Mouse (Mus musculus): ENCODE measurements around the gene Efhd2. TPM values are rescaled to one million over a fixed set of nuclear protein-coding genes. Genes with fewer than 3 reads are reported as not detected.

Gene Efhd2
- polyA plus RNA-seq, 1 experiment from 2014 or later: 53.8 TPM

GRCm38 (mm10) chr4:141874111-141874600, 564 bp downstream of the Efhd2 start:
- H3K4me3 ChIP-seq (replicated peaks; ENCODE audit: low read depth, low read length): peak overlapping the region; percentile 72
- 0 out of 2 replicates have a peak, but pooled peaks cover 4% of the 10 kb centered on the region for H3K36me3 ChIP-seq (ENCODE audit: control insufficient read depth, insufficient read depth, low read length)
- H3K9me3 ChIP-seq (ENCODE audit: control insufficient read depth, low read length): no peaks in the 10 kb centered on the region
- DNase-seq: no peak
- H3K27me3 ChIP-seq (ENCODE audit: control insufficient read depth, insufficient read depth, low read length): no peaks in the 10 kb centered on the region
- H3K27ac ChIP-seq (replicated peaks; ENCODE audit: low read depth, low read length): peak overlapping the region; percentile 75
- peaks cover 52% of the 10 kb centered on the region for H3K4me1 ChIP-seq (ENCODE audit: control insufficient read depth, insufficient read depth, low read length)
- peak overlapping the region; percentile 83 for H3K9ac ChIP-seq (replicated peaks; ENCODE audit: low read length)
- WGBS: 1% methylated on average over 19 of the region's 19 CpGs
- ATAC-seq (ENCODE audit: low FRiP score, low TSS enrichment): no peak; the same call in 1 of the 2 replicates
- peak overlapping the region; percentile 92 for H3K4me2 ChIP-seq (ENCODE audit: low read length)

GRCm38 (mm10) chr4:141872977-141873376, 1.7 kb downstream of the Efhd2 start:
- H3K4me2 ChIP-seq (ENCODE audit: low read length): peak overlapping the region; percentile 92
- H3K9ac ChIP-seq (replicated peaks; ENCODE audit: low read length): peak overlapping the region; percentile 83
- H3K27ac ChIP-seq (replicated peaks; ENCODE audit: low read depth, low read length): no peak overlapping the region
- H3K36me3 ChIP-seq (ENCODE audit: control insufficient read depth, insufficient read depth, low read length): 0 out of 2 replicates have a peak, but pooled peaks cover 4% of the 10 kb centered on the region
- peak overlapping the region; percentile 72 for H3K4me3 ChIP-seq (replicated peaks; ENCODE audit: low read depth, low read length)
- WGBS: 84% methylated on average over 9 of the region's 9 CpGs
- ATAC-seq (ENCODE audit: low FRiP score, low TSS enrichment) (no peak), DNase-seq (no peak)
- H3K27me3 ChIP-seq (ENCODE audit: control insufficient read depth, insufficient read depth, low read length): no peaks in the 10 kb centered on the region
- no peaks in the 10 kb centered on the region for H3K9me3 ChIP-seq (ENCODE audit: control insufficient read depth, low read length)
- H3K4me1 ChIP-seq (ENCODE audit: control insufficient read depth, insufficient read depth, low read length): peaks cover 52% of the 10 kb centered on the region

GRCm38 (mm10) chr4:141871909-141872308, 2.8 kb downstream of the Efhd2 start:
- H3K27me3 ChIP-seq (ENCODE audit: control insufficient read depth, insufficient read depth, low read length): no peaks in the 10 kb centered on the region
- WGBS: 60% methylated on average over 9 of the region's 9 CpGs
- H3K9ac ChIP-seq (replicated peaks; ENCODE audit: low read length): peak overlapping the region; percentile 37
- peak overlapping the region; percentile 72 for H3K4me3 ChIP-seq (replicated peaks; ENCODE audit: low read depth, low read length)
- H3K9me3 ChIP-seq (ENCODE audit: control insufficient read depth, low read length): no peaks in the 10 kb centered on the region
- peak overlapping the region; percentile 92 for H3K4me2 ChIP-seq (ENCODE audit: low read length)
- H3K27ac ChIP-seq (replicated peaks; ENCODE audit: low read depth, low read length): peak overlapping the region; percentile 60
- 0 out of 2 replicates have a peak, but pooled peaks cover 4% of the 10 kb centered on the region for H3K36me3 ChIP-seq (ENCODE audit: control insufficient read depth, insufficient read depth, low read length)
- DNase-seq (peak; percentile 51), ATAC-seq (ENCODE audit: low FRiP score, low TSS enrichment) (no peak)
- peaks cover 61% of the 10 kb centered on the region for H3K4me1 ChIP-seq (ENCODE audit: control insufficient read depth, insufficient read depth, low read length)

GRCm38 (mm10) chr4:141871333-141871725, 3.4 kb downstream of the Efhd2 start:
- Histone ChIP-seq H3K4me2 (ENCODE audit: low read length) (peak overlapping the region; percentile 92), H3K9ac (replicated peaks; ENCODE audit: low read length) (no peak overlapping the region), H3K4me1 (ENCODE audit: control insufficient read depth, insufficient read depth, low read length) (peaks cover 61% of the 10 kb centered on the region), H3K36me3 (ENCODE audit: control insufficient read depth, insufficient read depth, low read length) (0 out of 2 replicates have a peak, but pooled peaks cover 4% of the 10 kb centered on the region), H3K27ac (replicated peaks; ENCODE audit: low read depth, low read length) (peak overlapping the region; percentile 60), H3K4me3 (replicated peaks; ENCODE audit: low read depth, low read length) (no peak overlapping the region), H3K27me3 (ENCODE audit: control insufficient read depth, insufficient read depth, low read length) (no peaks in the 10 kb centered on the region), H3K9me3 (ENCODE audit: control insufficient read depth, low read length) (no peaks in the 10 kb centered on the region)
- DNase-seq (no peak), ATAC-seq (ENCODE audit: low FRiP score, low TSS enrichment) (no peak)
- WGBS: 89% methylated on average over 3 of the region's 3 CpGs

GRCm38 (mm10) chr4:141870666-141871332, 3.9 kb downstream of the Efhd2 start:
- DNase-seq: no peak
- no peak for ATAC-seq (ENCODE audit: low FRiP score, low TSS enrichment)
- Histone ChIP-seq H3K4me3 (replicated peaks; ENCODE audit: low read depth, low read length) (no peak overlapping the region), H3K9ac (replicated peaks; ENCODE audit: low read length) (peak overlapping the region; percentile 20; the same call in 1 of the 2 replicates), H3K27ac (replicated peaks; ENCODE audit: low read depth, low read length) (no peak overlapping the region), H3K4me2 (ENCODE audit: low read length) (peak overlapping the region; percentile 92; the same call in 1 of the 2 replicates), H3K36me3 (ENCODE audit: control insufficient read depth, insufficient read depth, low read length) (0 out of 2 replicates have a peak, but pooled peaks cover 4% of the 10 kb centered on the region), H3K27me3 (ENCODE audit: control insufficient read depth, insufficient read depth, low read length) (no peaks in the 10 kb centered on the region), H3K9me3 (ENCODE audit: control insufficient read depth, low read length) (no peaks in the 10 kb centered on the region), H3K4me1 (ENCODE audit: control insufficient read depth, insufficient read depth, low read length) (peaks cover 60% of the 10 kb centered on the region)
- WGBS: 62% methylated on average over 11 of the region's 11 CpGs

GRCm38 (mm10) chr4:141869436-141870215, 5.1 kb downstream of the Efhd2 start:
- Histone ChIP-seq H3K4me1 (ENCODE audit: control insufficient read depth, insufficient read depth, low read length) (peaks cover 53% of the 10 kb centered on the region), H3K9ac (replicated peaks; ENCODE audit: low read length) (no peak overlapping the region)

GRCm38 (mm10) chr4:141868051-141868450, 6.7 kb downstream of the Efhd2 start:
- DNase-seq (no peak), ATAC-seq (ENCODE audit: low FRiP score, low TSS enrichment) (no peak)
- H3K4me2 ChIP-seq (ENCODE audit: low read length): no peak overlapping the region
- H3K27me3 ChIP-seq (ENCODE audit: control insufficient read depth, insufficient read depth, low read length): no peaks in the 10 kb centered on the region
- H3K4me1 ChIP-seq (ENCODE audit: control insufficient read depth, insufficient read depth, low read length): peaks cover 43% of the 10 kb centered on the region
- no peak overlapping the region for H3K4me3 ChIP-seq (replicated peaks; ENCODE audit: low read depth, low read length)
- peak overlapping the region; percentile 77 for H3K27ac ChIP-seq (replicated peaks; ENCODE audit: low read depth, low read length)
- WGBS: 80% methylated on average over 10 of the region's 10 CpGs
- H3K9ac ChIP-seq (replicated peaks; ENCODE audit: low read length): no peak overlapping the region
- H3K9me3 ChIP-seq (ENCODE audit: control insufficient read depth, low read length): no peaks in the 10 kb centered on the region
- 0 out of 2 replicates have a peak, but pooled peaks cover 4% of the 10 kb centered on the region for H3K36me3 ChIP-seq (ENCODE audit: control insufficient read depth, insufficient read depth, low read length)

More at GRCm38 (mm10) chr4:141869436-141870215, 5.1 kb downstream of the Efhd2 start:
- ATAC-seq (ENCODE audit: low FRiP score, low TSS enrichment) (no peak), DNase-seq (no peak)
- H3K36me3 ChIP-seq (ENCODE audit: control insufficient read depth, insufficient read depth, low read length): 0 out of 2 replicates have a peak, but pooled peaks cover 4% of the 10 kb centered on the region
- no peaks in the 10 kb centered on the region for H3K9me3 ChIP-seq (ENCODE audit: control insufficient read depth, low read length)
- H3K4me2 ChIP-seq (ENCODE audit: low read length): no peak overlapping the region
- WGBS: 82% methylated on average over 5 of the region's 5 CpGs
- no peak overlapping the region for H3K27ac ChIP-seq (replicated peaks; ENCODE audit: low read depth, low read length)
- H3K4me3 ChIP-seq (replicated peaks; ENCODE audit: low read depth, low read length): no peak overlapping the region
- no peaks in the 10 kb centered on the region for H3K27me3 ChIP-seq (ENCODE audit: control insufficient read depth, insufficient read depth, low read length)

- Histone ChIP-seq H3K27me3 (ENCODE audit: control insufficient read depth, insufficient read depth, low read length) (no peaks in the 10 kb centered on the region), H3K9me3 (ENCODE audit: control insufficient read depth, low read length) (no peaks in the 10 kb centered on the region), H3K4me2 (ENCODE audit: low read length) (peak overlapping the region; percentile 20), H3K4me1 (ENCODE audit: control insufficient read depth, insufficient read depth, low read length) (peaks cover 38% of the 10 kb centered on the region), H3K36me3 (ENCODE audit: control insufficient read depth, insufficient read depth, low read length) (0 out of 2 replicates have a peak, but pooled peaks cover 4% of the 10 kb centered on the region), H3K4me3 (replicated peaks; ENCODE audit: low read depth, low read length) (no peak overlapping the region), H3K27ac (replicated peaks; ENCODE audit: low read depth, low read length) (peak overlapping the region; percentile 77), H3K9ac (replicated peaks; ENCODE audit: low read length) (no peak overlapping the region)
- 19% methylated on average over 4 of the region's 4 CpGs for WGBS
- DNase-seq: peak; percentile 82
- ATAC-seq (ENCODE audit: low FRiP score, low TSS enrichment): peak; percentile 55; the same call in 1 of the 2 replicates
Observed at GRCm38 (mm10) chr4:141867498-141867897, 7.2 kb downstream of the Efhd2 start.

Measured in midbrain, embryonic 14.5 days (tissue).